Mouse (Mus musculus) lung, postnatal 0 days (tissue): Measurements from ENCODE around the gene Rfwd3. TPM values are rescaled to one million over a fixed set of nuclear protein-coding genes. Genes with fewer than 3 reads are reported as not detected.

ENCODE experiments used
- ATAC-seq: fragments of 200-750 bp; cut with Nextera tagmentation; 2 replicates; pipeline ENCODE4 v1.8.0; 2017; ENCODE audit warnings: moderate library complexity
- DNase-seq: peaks from one replicate; pipeline ENCODE4 v3.0.0-alpha.2; 2016; ENCODE audit warnings: low spot score
- H3K27ac ChIP-seq: fragments of 300-500 bp; sonication (generic); 2 replicates; pipeline ENCODE4 v1.5.1; 2014; ENCODE audit warnings: antibody characterized with exemption, mild to moderate bottlenecking, low read length, mixed read lengths
- H3K27me3 ChIP-seq: fragments of 300-500 bp; sonication (generic); replicated peaks from 2 replicates; pipeline ENCODE4 v1.6.1; 2014; ENCODE audit warnings: low read length, mixed read lengths; ENCODE audit not compliant: insufficient read depth
- H3K36me3 ChIP-seq: fragments of 300-500 bp; sonication (generic); 2 replicates; pipeline ENCODE4 v1.6.1; 2014; ENCODE audit warnings: low read length, mixed read lengths; ENCODE audit not compliant: insufficient read depth
- H3K4me1 ChIP-seq: fragments of 300-500 bp; sonication (generic); 2 replicates; pipeline ENCODE4 v1.6.1; 2014; ENCODE audit warnings: antibody characterized with exemption, low read depth, low read length, mixed read lengths; ENCODE audit not compliant: insufficient read depth
- H3K4me2 ChIP-seq: fragments of 300-500 bp; sonication (generic); replicated peaks from 2 replicates; pipeline ENCODE4 v1.6.1; 2014; ENCODE audit warnings: low read depth, mild to moderate bottlenecking, low read length, moderate library complexity, mixed read lengths
- H3K4me3 ChIP-seq: fragments of 300-500 bp; sonication (generic); 2 replicates; pipeline ENCODE4 v1.5.1; 2014; ENCODE audit warnings: low read depth, low read length
- H3K9ac ChIP-seq: fragments of 300-500 bp; sonication (generic); replicated peaks from 2 replicates; pipeline ENCODE4 v1.6.1; 2014; ENCODE audit warnings: low read depth, mild to moderate bottlenecking
- H3K9me3 ChIP-seq: fragments of 300-500 bp; sonication (generic); 2 replicates; pipeline ENCODE4 v1.6.1; 2016; ENCODE audit warnings: low read length, mixed read lengths
- CTCF ChIP-seq: IDR thresholded peaks from 2 replicates; pipeline ENCODE4 v1.5.1; 2016; ENCODE audit warnings: antibody characterized with exemption, mild to moderate bottlenecking
- EP300 ChIP-seq: IDR thresholded peaks from 2 replicates; pipeline ENCODE4 v1.6.1; 2016; ENCODE audit warnings: antibody characterized with exemption, mild to moderate bottlenecking, control low read depth
- WGBS: fragments of 180-500 bp; shearing (Covaris S2); extraction: QIAGEN DNeasy Blood & Tissue Kit; methylation state at CpG from one replicate; pipeline ENCODE4 v1.1.7; 2014; 5-methylcytosine and 5-hydroxymethylcytosine counted together
- polyA plus RNA-seq: library from polyadenylated mRNA; unstranded; fragments of >200 nt; fragmentation: Nextera tagmentation; extraction: Ambion mirVana; gene quantifications from 2 replicates; pipeline ENCODE4 v1.2.1, GENCODE M21; 2015

Gene Rfwd3
- 10.5 and 13.4 TPM in 2 replicates for polyA plus RNA-seq

GRCm38 (mm10) chr8:111299821-111300568, at the start of gene Rfwd3:
Rfwd3 (minus strand) TSS chr8:111300222.
- no peaks in the 10 kb centered on the region for H3K36me3 ChIP-seq
- H3K27me3 ChIP-seq, result no peaks in the 10 kb centered on the region
- under 1% methylated on average over 48 of the region's 67 CpGs for WGBS
- H3K9me3 ChIP-seq, result no peaks in the 10 kb centered on the region
- ATAC-seq (peak; percentile 100), DNase-seq (peak; percentile 99)
- peak within 1 kb of the TSS; percentile 95 for H3K4me3 ChIP-seq
- H3K4me2 ChIP-seq, result peak within 1 kb of the TSS; percentile 74
- peak within 1 kb of the TSS; percentile 69 for H3K9ac ChIP-seq
- peak within 1 kb of the TSS; percentile 84 for H3K27ac ChIP-seq
- H3K4me1 ChIP-seq, result no peaks in the 10 kb centered on the region
- TF ChIP-seq EP300 (no peak; the same call in 1 of the 2 replicates), CTCF (peak; percentile 44)

- Histone ChIP-seq H3K4me1 (no peaks in the 10 kb centered on the region; the same call in 1 of the 2 replicates), H3K9me3 (no peaks in the 10 kb centered on the region), H3K9ac (no peak overlapping the region), H3K4me3 (no peak overlapping the region), H3K4me2 (no peak overlapping the region), H3K36me3 (no peaks in the 10 kb centered on the region), H3K27ac (no peak overlapping the region), H3K27me3 (no peaks in the 10 kb centered on the region)
- peak; percentile 63 for ATAC-seq
- DNase-seq, result peak; percentile 84
- 5% methylated on average over 5 of the region's 5 CpGs for WGBS
- TF ChIP-seq EP300 (no peak), CTCF (peak; percentile 98)
Observed at GRCm38 (mm10) chr8:111343225-111343624, 43.2 kb upstream of the Rfwd3 start.

DNA sequence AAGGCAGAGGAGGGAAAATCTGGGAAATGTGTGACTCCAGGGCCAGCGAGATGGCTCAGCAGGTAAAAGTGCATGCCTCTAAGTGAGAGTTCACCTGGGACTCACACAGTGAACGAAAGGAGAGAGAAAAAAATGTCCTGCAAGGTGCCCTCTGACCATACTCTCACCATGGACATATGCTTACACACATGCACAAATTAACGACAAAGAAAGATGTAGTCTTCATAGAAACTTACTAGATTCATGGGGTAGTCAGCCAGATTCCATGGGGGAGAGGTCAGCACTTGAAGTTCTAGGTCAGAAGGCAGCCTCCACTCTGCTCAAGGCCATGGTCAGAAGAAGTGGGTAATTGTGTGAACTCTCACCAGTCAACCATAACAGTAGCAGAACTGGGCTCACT, 40.2 kb upstream of the Rfwd3 start:
- no peak overlapping the region for H3K27ac ChIP-seq
- DNase-seq (no peak), ATAC-seq (no peak)
- H3K9me3 ChIP-seq, result no peaks in the 10 kb centered on the region
- H3K4me2 ChIP-seq, result no peak overlapping the region
- no peaks in the 10 kb centered on the region; the same call in 1 of the 2 replicates for H3K4me1 ChIP-seq
- WGBS, result 70% methylated on average over 3 of the region's 3 CpGs
- no peak for TF ChIP-seq EP300
- TF ChIP-seq CTCF, result no peak
- H3K4me3 ChIP-seq, result no peak overlapping the region
- H3K9ac ChIP-seq, result no peak overlapping the region
- H3K27me3 ChIP-seq, result no peaks in the 10 kb centered on the region
- H3K36me3 ChIP-seq, result no peaks in the 10 kb centered on the region

DNA sequence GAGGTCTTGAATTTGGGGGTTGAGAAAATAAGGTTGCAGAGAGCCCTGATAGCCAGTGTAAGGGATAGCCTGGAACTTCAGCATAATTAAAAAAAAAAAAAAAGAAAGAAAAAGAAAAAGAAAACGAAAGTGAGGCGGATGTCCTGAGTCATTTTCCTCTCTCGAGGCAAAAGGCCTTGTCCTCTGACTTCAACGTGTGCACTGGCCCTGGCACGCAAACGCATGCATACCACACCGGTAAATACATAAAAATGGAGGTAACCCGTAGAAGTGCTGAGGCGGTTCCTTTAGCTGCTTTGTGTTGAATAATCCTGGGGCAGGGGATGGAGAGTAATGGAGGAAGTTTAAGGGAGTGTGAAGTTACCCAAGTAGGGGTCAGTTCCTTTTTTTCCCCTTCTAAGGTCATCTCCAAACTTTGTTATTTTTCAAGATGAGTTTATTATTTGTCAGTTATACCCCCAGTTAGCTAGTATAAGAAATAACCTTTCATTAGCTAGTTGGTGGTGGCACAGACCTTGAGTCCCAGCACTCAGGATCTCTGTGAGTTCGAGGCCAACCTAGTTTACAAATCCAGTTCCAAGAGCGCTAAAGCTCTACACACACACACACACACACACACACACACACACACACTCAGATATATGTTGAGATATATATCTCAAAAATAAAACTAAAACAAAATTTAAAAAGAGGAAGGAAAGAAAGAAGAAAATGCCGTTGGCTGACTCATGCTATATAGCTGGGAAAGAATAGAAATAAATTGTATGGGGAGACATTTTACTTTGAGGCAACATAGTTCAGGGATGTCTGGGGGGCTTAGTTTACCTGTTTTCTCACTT, 38.6 kb upstream of the Rfwd3 start:
- Histone ChIP-seq H3K9ac (no peak overlapping the region), H3K4me1 (no peaks in the 10 kb centered on the region; the same call in 1 of the 2 replicates), H3K9me3 (no peaks in the 10 kb centered on the region), H3K27ac (peak overlapping the region; percentile 64), H3K36me3 (no peaks in the 10 kb centered on the region), H3K4me2 (peak overlapping the region; percentile 83), H3K27me3 (no peaks in the 10 kb centered on the region), H3K4me3 (peak overlapping the region; percentile 54)
- peak; percentile 43 for DNase-seq
- ATAC-seq, result no peak
- TF ChIP-seq CTCF, result no peak
- 0 out of 2 replicates have a peak, but pooled peaks have one; percentile 19 for TF ChIP-seq EP300
- WGBS, result 28% methylated on average over 12 of the region's 12 CpGs

DNA sequence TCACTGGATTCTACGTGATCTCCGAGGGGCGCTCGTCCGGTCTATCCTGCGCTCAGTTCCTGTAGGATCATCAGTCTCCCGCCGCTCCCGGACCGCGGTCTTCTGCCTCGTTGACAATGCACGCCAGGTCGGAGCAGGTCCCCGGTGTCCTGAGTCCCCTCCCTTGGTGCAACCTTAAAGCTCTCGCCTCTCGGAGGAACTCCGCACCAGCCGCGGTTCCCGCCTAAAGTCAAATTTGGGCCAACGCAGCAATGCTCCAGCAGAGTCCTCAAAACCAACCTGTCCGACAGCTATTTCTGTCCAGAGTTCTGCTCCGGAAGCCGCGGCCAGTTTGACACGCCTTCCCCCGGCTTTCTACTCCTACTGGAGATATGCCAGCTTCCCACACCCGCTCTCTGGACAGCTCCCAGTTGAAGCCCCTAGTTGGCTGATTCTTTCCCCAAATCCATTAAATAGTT, 37.9 kb upstream of the Rfwd3 start, which contains the start of gene Mlkl:
Gene Mlkl, minus strand, starts transcription at position 288 of the 458 bp plus-strand sequence.
- Histone ChIP-seq H3K4me2 (peak within 1 kb of the TSS; percentile 83), H3K4me1 (no peaks in the 10 kb centered on the region; the same call in 1 of the 2 replicates), H3K9me3 (no peaks in the 10 kb centered on the region), H3K27me3 (no peaks in the 10 kb centered on the region), H3K4me3 (peak within 1 kb of the TSS; percentile 54), H3K27ac (peak within 1 kb of the TSS; percentile 64), H3K36me3 (no peaks in the 10 kb centered on the region), H3K9ac (peak within 1 kb of the TSS; percentile 46; the same call in 1 of the 2 replicates)
- under 1% methylated on average over 29 of the region's 29 CpGs for WGBS
- DNase-seq (peak; percentile 85), ATAC-seq (peak; percentile 80)
- TF ChIP-seq CTCF (peak; percentile 22), EP300 (no peak)
